Mouse (Mus musculus) heart, embryonic 15.5 days (tissue): Measurements from ENCODE around the gene Lrrc36. TPM values are rescaled to one million over a fixed set of nuclear protein-coding genes. Genes with fewer than 3 reads are reported as not detected.

Source experiments
- ATAC-seq: fragments of 200-750 bp; cut with Nextera tagmentation; replicated peaks from 2 replicates; pipeline ENCODE4 v1.8.0; 2017; ENCODE audit warnings: low read depth, moderate TSS enrichment; ENCODE audit not compliant: insufficient number of reproducible peaks, insufficient read depth, low FRiP score
- H3K27ac ChIP-seq: fragments of 300-500 bp; sonication (generic); 2 replicates; pipeline ENCODE4 v1.5.1; 2015; ENCODE audit warnings: mild to moderate bottlenecking, inconsistent platforms
- H3K27me3 ChIP-seq: fragments of 300-500 bp; sonication (generic); 2 replicates; pipeline ENCODE4 v1.6.1; 2015; ENCODE audit warnings: inconsistent platforms
- H3K36me3 ChIP-seq: fragments of 300-500 bp; sonication (generic); 2 replicates; pipeline ENCODE4 v1.6.1; 2015; ENCODE audit warnings: mild to moderate bottlenecking, inconsistent platforms
- H3K4me1 ChIP-seq: fragments of 300-500 bp; sonication (generic); replicated peaks from 2 replicates; pipeline ENCODE4 v1.6.1; 2015; ENCODE audit warnings: inconsistent platforms
- H3K4me2 ChIP-seq: fragments of 300-500 bp; sonication (generic); 2 replicates; pipeline ENCODE4 v1.6.1; 2015; ENCODE audit warnings: inconsistent platforms, mild to moderate bottlenecking, moderate library complexity
- H3K4me3 ChIP-seq: fragments of 300-500 bp; sonication (generic); 2 replicates; pipeline ENCODE4 v1.5.1; 2015; ENCODE audit warnings: mild to moderate bottlenecking, inconsistent platforms
- H3K9ac ChIP-seq: fragments of 300-500 bp; sonication (generic); 2 replicates; pipeline ENCODE4 v1.6.1; 2015; ENCODE audit warnings: mild to moderate bottlenecking, inconsistent platforms
- H3K9me3 ChIP-seq: fragments of 300-500 bp; sonication (generic); replicated peaks from 2 replicates; pipeline ENCODE4 v1.6.1; 2016; ENCODE audit warnings: inconsistent platforms
- WGBS: fragments of 180-500 bp; shearing (Covaris S2); methylation state at CpG from one replicate; pipeline ENCODE4 v1.1.7; 2015; ENCODE audit warnings: mixed read lengths; 5-methylcytosine and 5-hydroxymethylcytosine counted together
- polyA plus RNA-seq: library from polyadenylated mRNA; unstranded; fragments of >200 nt; fragmentation: Nextera tagmentation; extraction: Ambion mirVana; gene quantifications from 2 replicates; pipeline ENCODE4 v1.2.1, GENCODE M21; 2015

The Lrrc36 gene
- polyA plus RNA-seq, 1 experiment from 2014 or later, result 0.19 TPM

DNA sequence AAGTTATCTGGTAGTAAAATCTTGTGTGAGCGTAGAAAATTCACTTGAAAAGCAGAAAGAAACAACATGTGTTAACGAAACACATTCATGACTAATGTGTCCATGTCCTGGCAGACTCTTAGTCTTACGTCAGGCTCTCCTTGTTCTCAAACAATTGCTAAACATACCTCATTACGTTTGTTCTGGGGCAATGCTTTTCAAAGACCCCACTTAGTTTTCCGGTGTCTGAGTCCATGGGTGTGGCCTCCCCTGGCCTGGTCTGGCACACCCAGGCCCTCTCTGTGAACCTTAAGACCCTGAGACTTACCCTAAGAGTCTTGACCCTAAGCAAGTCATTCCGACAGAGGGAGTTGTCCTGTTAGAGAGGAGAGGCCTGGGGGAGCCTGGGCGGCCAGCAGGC lies 19.5 kb upstream of the Lrrc36 start:
- Histone ChIP-seq H3K36me3 (no peaks in the 10 kb centered on the region), H3K4me2 (no peak overlapping the region), H3K4me3 (no peak overlapping the region), H3K9ac (no peak overlapping the region), H3K27me3 (peaks cover 17% of the 10 kb centered on the region), H3K27ac (no peak overlapping the region), H3K9me3 (no peaks in the 10 kb centered on the region), H3K4me1 (0 out of 2 replicates have a peak, but pooled peaks cover 2% of the 10 kb centered on the region)
- no peak for ATAC-seq
- WGBS, result 76% methylated on average over 7 of the region's 7 CpGs

DNA sequence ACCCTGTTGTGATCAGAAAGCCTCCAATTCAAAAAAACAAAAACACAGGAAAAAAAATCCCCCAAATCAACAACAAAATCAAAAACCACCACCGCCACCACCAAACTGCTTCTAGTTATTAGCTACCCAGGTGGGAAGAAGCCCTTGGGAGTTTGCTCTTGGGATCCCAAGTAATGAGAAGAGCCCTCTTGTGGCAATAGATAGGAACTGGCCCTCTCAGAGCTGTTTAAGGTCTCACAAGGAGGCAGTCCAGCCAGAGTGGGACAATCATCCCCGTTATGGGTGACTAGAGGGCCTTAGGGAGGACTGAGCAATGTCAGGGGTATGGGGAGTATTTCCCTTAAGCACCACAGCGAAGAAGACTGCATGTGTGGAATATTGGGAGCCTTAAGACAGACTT lies 15.6 kb upstream of the Lrrc36 start:
- no peak for ATAC-seq
- H3K4me2 ChIP-seq, result no peak overlapping the region
- H3K4me3 ChIP-seq, result no peak overlapping the region
- H3K27me3 ChIP-seq, result peaks cover 7% of the 10 kb centered on the region
- H3K36me3 ChIP-seq, result no peaks in the 10 kb centered on the region
- H3K27ac ChIP-seq, result no peak overlapping the region
- 24% methylated on average over 3 of the region's 3 CpGs for WGBS
- H3K4me1 ChIP-seq, result 0 out of 2 replicates have a peak, but pooled peaks cover 2% of the 10 kb centered on the region
- H3K9me3 ChIP-seq, result no peaks in the 10 kb centered on the region
- no peak overlapping the region for H3K9ac ChIP-seq

DNA sequence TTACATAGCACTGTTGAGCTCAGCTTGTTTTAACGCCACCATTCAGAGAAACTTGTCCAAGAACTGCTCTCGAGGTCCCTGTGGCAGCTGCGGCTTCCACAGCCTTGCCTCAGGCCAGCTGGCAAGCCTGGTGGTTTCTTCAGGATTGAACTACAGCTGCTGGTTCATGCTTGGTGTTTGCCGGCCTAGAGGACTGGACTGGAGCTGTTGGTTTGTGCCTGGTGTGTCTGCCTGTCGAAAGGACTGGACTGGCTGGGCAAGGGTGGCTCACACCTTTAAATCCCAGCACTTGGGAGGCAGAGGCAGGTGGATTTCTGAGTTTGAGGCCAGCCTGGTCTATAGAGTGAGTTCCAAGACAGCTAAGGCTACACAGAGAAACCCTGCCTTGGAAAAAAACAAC lies 13.4 kb upstream of the Lrrc36 start:
- Histone ChIP-seq H3K4me1 (no peaks in the 10 kb centered on the region), H3K4me2 (no peak overlapping the region), H3K27ac (no peak overlapping the region), H3K36me3 (no peaks in the 10 kb centered on the region), H3K9ac (no peak overlapping the region), H3K9me3 (no peaks in the 10 kb centered on the region), H3K27me3 (peaks cover 4% of the 10 kb centered on the region), H3K4me3 (no peak overlapping the region)
- WGBS, result 77% methylated on average over 5 of the region's 5 CpGs
- no peak for ATAC-seq

DNA sequence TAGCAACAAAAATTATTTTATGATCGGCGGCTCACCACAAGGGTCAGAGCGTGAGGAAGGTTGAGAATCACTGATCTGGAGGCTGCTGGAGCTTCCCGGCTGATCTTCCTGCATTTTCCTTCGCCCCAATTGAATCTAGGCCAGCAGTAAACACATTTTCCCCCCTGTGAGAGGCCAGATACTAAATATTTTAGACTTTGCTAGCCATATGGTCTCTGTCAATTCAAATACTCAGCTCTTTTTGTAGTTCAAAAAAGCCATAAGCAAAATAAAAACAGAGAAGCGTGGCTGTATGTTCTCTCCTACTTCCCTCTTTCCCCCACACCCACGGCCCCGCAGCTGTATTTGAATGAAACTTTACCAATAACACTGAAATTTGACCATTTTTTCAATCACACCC lies 9.9 kb upstream of the Lrrc36 start:
- WGBS, result 77% methylated on average over 8 of the region's 8 CpGs
- no peak overlapping the region for H3K9ac ChIP-seq
- H3K36me3 ChIP-seq, result no peaks in the 10 kb centered on the region
- H3K9me3 ChIP-seq, result no peaks in the 10 kb centered on the region
- H3K27ac ChIP-seq, result no peak overlapping the region
- no peaks in the 10 kb centered on the region for H3K4me1 ChIP-seq
- no peak for ATAC-seq
- no peaks in the 10 kb centered on the region; the same call in 1 of the 2 replicates for H3K27me3 ChIP-seq
- H3K4me2 ChIP-seq, result no peak overlapping the region
- H3K4me3 ChIP-seq, result no peak overlapping the region

DNA sequence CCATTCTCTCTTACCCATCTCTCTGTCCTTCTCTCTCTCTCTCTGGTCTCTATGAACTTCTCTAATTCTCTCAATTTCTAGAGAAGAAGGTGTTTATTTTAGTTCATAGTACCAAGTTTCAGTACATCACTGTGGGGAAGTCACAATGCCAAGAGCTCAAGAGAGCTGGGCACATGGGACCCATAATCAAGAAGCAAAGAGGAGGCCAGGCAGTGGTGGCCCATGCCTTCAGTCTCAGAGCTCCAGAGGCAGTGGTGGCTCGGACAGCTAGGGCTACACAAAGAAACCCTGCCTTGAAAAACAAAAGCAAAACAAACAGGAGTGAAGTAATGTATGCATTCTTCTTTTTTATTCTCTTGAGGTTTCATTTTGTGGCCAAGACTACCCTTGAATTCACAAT lies 8.9 kb upstream of the Lrrc36 start:
- ATAC-seq, result no peak
- Histone ChIP-seq H3K4me1 (no peaks in the 10 kb centered on the region), H3K27me3 (no peaks in the 10 kb centered on the region), H3K4me2 (no peak overlapping the region), H3K9me3 (no peaks in the 10 kb centered on the region), H3K9ac (no peak overlapping the region), H3K27ac (no peak overlapping the region), H3K36me3 (no peaks in the 10 kb centered on the region), H3K4me3 (no peak overlapping the region)
- WGBS, result 58% methylated on average over 1 of the region's 1 CpGs

DNA sequence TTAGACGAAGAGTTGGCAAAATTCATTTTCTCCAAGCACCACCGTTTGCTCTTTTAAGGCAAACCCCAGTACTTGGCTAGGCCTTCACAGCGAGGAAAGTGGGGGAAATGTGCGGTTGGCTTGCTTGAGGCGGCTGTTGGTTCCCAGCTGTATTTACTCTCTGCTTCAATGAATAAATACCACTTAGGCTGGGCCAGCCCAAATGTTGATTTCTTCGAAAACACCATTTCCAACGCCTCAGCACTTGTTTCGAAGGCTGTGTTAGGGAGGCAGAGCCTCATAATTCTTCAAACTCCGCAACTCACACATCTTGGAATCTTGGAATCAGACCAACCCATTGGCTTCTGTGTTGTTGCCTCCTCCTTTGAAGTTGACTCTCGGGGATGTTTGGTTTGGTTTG lies 7.0 kb upstream of the Lrrc36 start:
- Histone ChIP-seq H3K27ac (no peak overlapping the region), H3K4me2 (no peak overlapping the region), H3K9ac (no peak overlapping the region)

DNA sequence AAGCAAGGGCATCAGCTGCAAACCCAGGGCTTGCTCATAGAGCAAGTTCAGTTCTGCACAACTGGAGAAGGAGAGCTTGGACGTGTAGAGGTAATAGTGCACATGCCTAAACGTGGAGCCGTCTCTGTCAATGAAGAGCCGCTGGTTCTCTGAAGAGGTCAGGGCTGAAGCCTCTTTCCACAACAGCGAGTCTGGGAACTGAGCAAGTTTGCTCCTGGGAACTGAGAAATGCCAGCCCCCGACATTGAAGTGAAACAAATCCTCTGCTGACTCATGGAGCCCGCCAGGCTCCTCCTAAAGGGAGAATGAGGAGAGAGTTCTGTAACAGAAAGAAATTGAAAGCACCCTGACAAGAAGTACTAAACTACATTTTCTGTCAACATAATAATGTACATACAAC lies 5.0 kb upstream of the Lrrc36 start:
- no peak overlapping the region for H3K27ac ChIP-seq
- no peak overlapping the region for H3K4me2 ChIP-seq
- H3K27me3 ChIP-seq, result peaks cover 16% of the 10 kb centered on the region
- no peaks in the 10 kb centered on the region for H3K9me3 ChIP-seq
- no peaks in the 10 kb centered on the region for H3K36me3 ChIP-seq
- peaks cover 2% of the 10 kb centered on the region for H3K4me1 ChIP-seq
- no peak overlapping the region for H3K9ac ChIP-seq
- no peak for ATAC-seq
- no peak overlapping the region for H3K4me3 ChIP-seq
- WGBS, result 51% methylated on average over 7 of the region's 7 CpGs

More for the DNA sequence above, 7.0 kb upstream of the Lrrc36 start:
- no peak for ATAC-seq
- Histone ChIP-seq H3K4me3 (no peak overlapping the region), H3K9me3 (no peaks in the 10 kb centered on the region), H3K4me1 (no peaks in the 10 kb centered on the region), H3K36me3 (no peaks in the 10 kb centered on the region), H3K27me3 (no peaks in the 10 kb centered on the region)
- 65% methylated on average over 10 of the region's 10 CpGs for WGBS

DNA sequence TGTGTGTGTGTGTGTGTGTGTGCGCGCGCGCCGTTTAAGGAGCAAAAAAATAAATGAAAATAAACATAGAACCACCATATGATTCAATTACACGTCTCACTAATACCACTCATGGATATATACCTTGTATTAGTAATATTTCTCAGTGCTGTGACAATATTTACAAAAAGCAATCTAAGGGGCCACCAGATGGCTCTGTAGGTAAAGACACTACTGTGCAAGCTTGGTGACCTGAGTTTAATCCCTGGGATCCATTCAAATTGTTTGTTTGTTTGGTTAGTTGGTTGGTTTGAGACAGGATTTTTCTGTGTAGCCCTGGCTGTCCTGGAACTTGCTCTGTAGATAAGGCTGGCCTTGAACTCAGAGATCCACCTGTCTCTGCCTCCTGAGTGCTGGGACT lies 3.4 kb upstream of the Lrrc36 start:
- Histone ChIP-seq H3K27ac (no peak overlapping the region), H3K4me3 (no peak overlapping the region), H3K36me3 (no peaks in the 10 kb centered on the region), H3K9ac (no peak overlapping the region), H3K4me2 (no peak overlapping the region), H3K4me1 (peaks cover 7% of the 10 kb centered on the region), H3K9me3 (no peaks in the 10 kb centered on the region), H3K27me3 (peaks cover 31% of the 10 kb centered on the region)
- ATAC-seq, result no peak
- WGBS, result 92% methylated on average over 6 of the region's 6 CpGs

DNA sequence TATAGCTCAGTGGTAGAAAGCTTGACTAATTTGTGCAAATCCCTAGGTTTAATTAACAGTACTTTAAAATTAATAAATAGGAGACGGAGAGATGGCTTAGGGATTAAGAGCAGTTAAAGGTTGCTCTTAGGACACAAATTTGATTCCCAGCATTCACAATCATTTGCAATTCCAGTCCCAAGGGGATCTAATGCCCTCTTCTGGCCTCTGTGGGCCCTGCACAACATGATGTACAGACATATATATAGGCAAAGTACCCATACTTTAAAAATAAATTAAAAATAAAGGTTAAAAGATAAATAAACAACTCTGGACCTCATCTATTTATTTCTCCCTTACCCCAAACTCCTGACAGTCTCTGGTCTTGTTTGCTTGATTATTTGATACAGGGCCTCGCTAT lies 5.6 kb downstream of the Lrrc36 start:
- no peak overlapping the region for H3K27ac ChIP-seq
- H3K4me3 ChIP-seq, result no peak overlapping the region
- H3K9me3 ChIP-seq, result no peaks in the 10 kb centered on the region
- 82% methylated on average over 2 of the region's 2 CpGs for WGBS
- H3K36me3 ChIP-seq, result no peaks in the 10 kb centered on the region
- H3K9ac ChIP-seq, result no peak overlapping the region
- peaks cover 10% of the 10 kb centered on the region for H3K27me3 ChIP-seq
- H3K4me2 ChIP-seq, result no peak overlapping the region
- no peaks in the 10 kb centered on the region for H3K4me1 ChIP-seq
- ATAC-seq, result no peak

DNA sequence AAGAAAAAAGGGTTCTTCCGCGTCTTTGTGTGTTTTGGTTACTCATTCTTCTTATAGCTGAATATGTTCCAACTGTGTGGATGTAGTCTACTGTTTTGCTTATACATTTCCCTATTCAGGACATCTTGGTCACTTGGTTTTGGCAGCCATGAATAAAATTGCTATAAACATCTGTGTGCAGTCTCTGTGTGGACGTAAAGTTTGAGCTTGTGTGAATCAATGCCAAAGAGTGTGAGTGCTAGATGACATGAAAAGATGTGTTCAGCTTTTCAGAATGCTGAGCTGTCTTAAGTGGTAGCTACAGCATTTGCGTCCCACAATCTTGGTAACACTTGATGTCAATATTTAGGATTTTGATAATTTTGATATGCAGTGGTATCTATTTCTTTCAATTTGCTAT lies 6.4 kb downstream of the Lrrc36 start:
- Histone ChIP-seq H3K27ac (no peak overlapping the region), H3K9me3 (no peaks in the 10 kb centered on the region), H3K4me1 (no peaks in the 10 kb centered on the region), H3K27me3 (peaks cover 2% of the 10 kb centered on the region), H3K36me3 (no peaks in the 10 kb centered on the region), H3K4me2 (no peak overlapping the region), H3K4me3 (no peak overlapping the region), H3K9ac (no peak overlapping the region)
- no peak for ATAC-seq
- 74% methylated on average over 4 of the region's 4 CpGs for WGBS

DNA sequence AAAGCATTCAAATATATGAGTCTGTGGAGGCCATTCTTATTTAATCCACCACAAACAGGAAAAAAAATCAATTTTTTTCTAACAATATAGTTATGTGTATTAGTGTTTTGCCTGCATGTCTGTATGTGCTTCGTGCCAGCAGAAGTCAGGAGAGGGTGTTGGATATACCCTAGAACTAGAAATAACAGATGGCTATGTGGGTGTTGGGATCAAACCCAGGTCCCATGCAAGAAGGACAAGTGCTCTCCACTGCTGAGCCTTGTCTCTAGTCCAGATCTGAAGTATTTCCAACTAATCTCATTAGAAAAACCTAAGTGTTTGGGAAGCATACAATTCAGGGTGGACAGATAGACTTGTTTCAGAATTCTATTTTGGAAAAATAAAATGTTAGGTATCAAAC lies 8.6 kb downstream of the Lrrc36 start:
- 77% methylated on average over 1 of the region's 1 CpGs for WGBS
- no peak overlapping the region for H3K27ac ChIP-seq
- H3K9me3 ChIP-seq, result no peaks in the 10 kb centered on the region
- H3K36me3 ChIP-seq, result no peaks in the 10 kb centered on the region
- no peaks in the 10 kb centered on the region for H3K4me1 ChIP-seq
- no peaks in the 10 kb centered on the region for H3K27me3 ChIP-seq
- ATAC-seq, result no peak
- no peak overlapping the region for H3K9ac ChIP-seq
- no peak overlapping the region for H3K4me2 ChIP-seq
- no peak overlapping the region for H3K4me3 ChIP-seq

DNA sequence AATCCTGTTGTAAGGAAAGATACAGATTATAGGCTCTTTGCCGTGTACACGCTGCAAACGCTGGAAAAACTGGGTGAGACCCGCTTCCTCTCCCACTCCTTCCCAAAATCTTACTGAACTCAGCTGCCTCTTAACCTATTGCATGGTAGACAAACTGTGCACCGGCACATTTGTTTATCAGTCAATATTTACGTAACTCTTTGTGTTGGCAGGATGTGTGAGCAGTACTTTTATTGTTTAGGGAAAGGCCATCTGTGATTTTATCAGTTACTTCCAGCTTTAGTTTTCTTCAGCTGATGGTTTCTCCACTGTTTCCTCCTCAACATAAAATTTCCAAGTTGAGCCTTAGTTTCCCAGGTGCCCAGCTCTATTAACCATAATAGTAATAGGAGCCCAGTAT lies 13.5 kb downstream of the Lrrc36 start:
- Histone ChIP-seq H3K4me2 (no peak overlapping the region), H3K27ac (no peak overlapping the region), H3K9me3 (no peaks in the 10 kb centered on the region), H3K36me3 (no peaks in the 10 kb centered on the region), H3K4me3 (no peak overlapping the region), H3K27me3 (0 out of 2 replicates have a peak, but pooled peaks cover 3% of the 10 kb centered on the region), H3K4me1 (no peaks in the 10 kb centered on the region), H3K9ac (no peak overlapping the region)
- WGBS, result 56% methylated on average over 6 of the region's 6 CpGs
- ATAC-seq, result no peak
